ENCODE assay signal across 38 mouse cellular contexts in the genomic region with DNA sequence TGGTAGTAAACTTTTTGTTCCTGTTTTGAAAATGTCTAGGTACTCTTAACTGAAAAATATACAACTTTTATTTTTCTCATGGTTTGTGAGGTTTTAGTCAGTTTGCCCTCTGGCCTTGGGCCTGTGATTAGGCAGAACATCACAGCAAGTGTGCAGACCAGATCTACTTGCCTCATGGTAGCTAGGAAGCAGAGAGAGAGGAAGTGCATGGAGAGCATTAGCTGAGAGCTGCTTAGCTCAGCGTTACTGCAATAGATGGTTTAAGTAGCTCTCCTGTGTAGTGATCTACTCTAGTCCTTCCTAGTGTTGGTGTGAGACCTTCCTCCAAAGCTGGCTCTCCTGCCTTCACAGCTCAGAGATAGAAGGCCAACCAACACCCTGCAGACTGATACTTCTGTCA. TPM values are rescaled to one million over a fixed set of nuclear protein-coding genes. Genes with fewer than 3 reads are reported as not detected.
"Had no signal": no experiment of that assay in that cellular context is flagged by ENCODE, and none has a peak within 500 bp of the region (broad histone marks: within the 10 kb centered on the region; RNA-seq: fewer than 3 reads in every experiment).

No protein-coding gene starts in this region.

RNA-seq across cellular contexts. Expression of a gene that starts 11.3 kb away (rescaled TPM):
- total RNA-seq: gastrocnemius, adult 18-20 months; gastrocnemius, adult 8-10 months; gastrocnemius, postnatal 14 days; gastrocnemius, postnatal 36 days; heart, adult 18-20 months; heart, adult 8-10 months; heart, postnatal 10 days; heart, postnatal 25 days; heart, postnatal 4 days; hindbrain, postnatal 0 days; layer of hippocampus, adult 18-20 months; layer of hippocampus, adult 8-10 months; layer of hippocampus, postnatal 14 days; layer of hippocampus, postnatal 36 days; left cerebral cortex, adult 18-20 months; left cerebral cortex, adult 8-10 months; left cerebral cortex, postnatal 10 days; left cerebral cortex, postnatal 25 days; left cerebral cortex, postnatal 4 days had no signal
- polyA plus RNA-seq: gonadal fat pad, adult 2 months; heart, embryonic 10.5 days; heart, embryonic 12.5 days; heart, embryonic 14.5 days; heart, embryonic 16.5 days; hindbrain, embryonic 11.5 days; hindbrain, embryonic 13.5 days; hindbrain, embryonic 15.5 days; hindbrain, postnatal 0 days; intestine, embryonic 14.5 days; intestine, embryonic 16.5 days; kidney, adult 2 months; kidney, embryonic 15.5 days; kidney, postnatal 0 days; large intestine, adult 2 months; limb, embryonic 11.5 days; limb, embryonic 13.5 days; limb, embryonic 15.5 days; liver, embryonic 11.5 days; liver, embryonic 13.5 days had no signal

RNA-seq across cellular contexts. Expression of a gene that starts 23.3 kb away (rescaled TPM):
- total RNA-seq: gastrocnemius, adult 18-20 months; gastrocnemius, adult 8-10 months; gastrocnemius, postnatal 14 days; gastrocnemius, postnatal 36 days; heart, adult 18-20 months; heart, adult 8-10 months; heart, postnatal 10 days; heart, postnatal 25 days; heart, postnatal 4 days; hindbrain, postnatal 0 days; layer of hippocampus, adult 18-20 months; layer of hippocampus, adult 8-10 months; layer of hippocampus, postnatal 14 days; layer of hippocampus, postnatal 36 days; left cerebral cortex, adult 18-20 months; left cerebral cortex, adult 8-10 months; left cerebral cortex, postnatal 10 days; left cerebral cortex, postnatal 25 days; left cerebral cortex, postnatal 4 days had no signal
- polyA plus RNA-seq: gonadal fat pad, adult 2 months; heart, embryonic 10.5 days; heart, embryonic 12.5 days; heart, embryonic 14.5 days; heart, embryonic 16.5 days; hindbrain, embryonic 11.5 days; hindbrain, embryonic 13.5 days; hindbrain, embryonic 15.5 days; hindbrain, postnatal 0 days; intestine, embryonic 14.5 days; kidney, adult 2 months; kidney, embryonic 15.5 days; kidney, postnatal 0 days; limb, embryonic 11.5 days; limb, embryonic 13.5 days; limb, embryonic 15.5 days; liver, embryonic 11.5 days; liver, embryonic 13.5 days had no signal

RNA-seq across cellular contexts. Expression of a gene that starts 37.2 kb away (rescaled TPM):
- total RNA-seq: gastrocnemius, adult 18-20 months; gastrocnemius, adult 8-10 months; gastrocnemius, postnatal 14 days; gastrocnemius, postnatal 36 days; heart, adult 18-20 months; heart, adult 8-10 months; heart, postnatal 10 days; heart, postnatal 25 days; heart, postnatal 4 days; hindbrain, postnatal 0 days; layer of hippocampus, adult 18-20 months; layer of hippocampus, adult 8-10 months; layer of hippocampus, postnatal 14 days; layer of hippocampus, postnatal 36 days; left cerebral cortex, adult 18-20 months; left cerebral cortex, adult 8-10 months; left cerebral cortex, postnatal 10 days; left cerebral cortex, postnatal 25 days; left cerebral cortex, postnatal 4 days had no signal
- polyA plus RNA-seq: gonadal fat pad, adult 2 months; heart, embryonic 10.5 days; heart, embryonic 12.5 days; heart, embryonic 14.5 days; heart, embryonic 16.5 days; hindbrain, embryonic 11.5 days; hindbrain, embryonic 13.5 days; hindbrain, embryonic 15.5 days; hindbrain, postnatal 0 days; intestine, embryonic 14.5 days; intestine, embryonic 16.5 days; kidney, adult 2 months; kidney, embryonic 15.5 days; kidney, postnatal 0 days; large intestine, adult 2 months; limb, embryonic 11.5 days; limb, embryonic 13.5 days; limb, embryonic 15.5 days; liver, embryonic 11.5 days; liver, embryonic 13.5 days had no signal
